Comparison of ENCODE assay signal across 7 mouse cellular contexts in the genomic region with DNA sequence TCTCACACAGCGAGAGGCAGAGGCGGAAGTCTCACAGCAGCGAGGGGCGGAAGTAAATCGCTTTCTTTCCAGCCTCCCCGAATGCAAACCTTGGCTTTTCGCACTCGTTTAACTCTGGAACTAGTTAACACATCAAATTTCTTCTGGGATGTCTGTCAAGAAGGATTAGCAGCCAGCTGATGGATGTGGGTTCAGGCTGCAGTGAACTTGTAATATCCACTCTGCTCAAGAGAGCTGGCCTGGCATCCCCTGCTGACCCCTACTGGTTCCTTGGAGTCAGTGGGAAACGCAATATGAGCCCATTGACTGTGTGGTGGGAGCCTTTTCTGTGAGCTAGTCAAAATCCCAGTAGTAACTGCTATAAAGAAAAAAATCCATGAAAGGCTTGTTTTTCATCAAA.
DNase-seq lines count a peak whose midpoint lies in the region; ATAC-seq lines count a peak whose summit lies in the region.

No protein-coding gene starts in this region.

- WGBS in lung, embryonic 16.5 days, result 17% methylated on average over 9 of the region's 9 CpGs
- 16% methylated on average over 9 of the region's 9 CpGs for WGBS in heart, embryonic 16.5 days
- WGBS in liver, embryonic 16.5 days (ENCODE audit: insufficient replicate concordance), result 19% methylated on average over 9 of the region's 9 CpGs

- intact Hi-C loops in left cerebral cortex, postnatal 25 days (cut with DNase I), result no loop called here

- no peaks in the 10 kb centered on the region for H3K36me3 ChIP-seq in lung, embryonic 16.5 days (ENCODE audit: control insufficient read depth, insufficient read depth, low read length)
- H3K36me3 ChIP-seq in heart, embryonic 16.5 days (ENCODE audit: control insufficient read depth, insufficient read depth), result no peaks in the 10 kb centered on the region
- H3K36me3 ChIP-seq in liver, embryonic 16.5 days (ENCODE audit: control insufficient read depth, insufficient read depth), result no peaks in the 10 kb centered on the region

- peak overlapping the region; percentile 37 for H3K4me3 ChIP-seq in lung, embryonic 16.5 days (ENCODE audit: low read length)
- H3K4me3 ChIP-seq in heart, embryonic 16.5 days (ENCODE audit: low read length), result peak overlapping the region; percentile 37
- no peak overlapping the region for H3K4me3 ChIP-seq in liver, embryonic 16.5 days (ENCODE audit: low read depth, low read length)

- no peaks in the 10 kb centered on the region for H3K4me1 ChIP-seq in lung, embryonic 16.5 days (replicated peaks; ENCODE audit: control insufficient read depth, insufficient read depth, low read length)
- no peaks in the 10 kb centered on the region for H3K4me1 ChIP-seq in heart, embryonic 16.5 days (ENCODE audit: control insufficient read depth, insufficient read depth, low read length)
- H3K4me1 ChIP-seq in liver, embryonic 16.5 days (ENCODE audit: control insufficient read depth, low read depth, low read length), result no peaks in the 10 kb centered on the region

- no peak for DNase-seq in lung, postnatal 25 days (ENCODE audit: low spot score)
- DNase-seq in urinary bladder, postnatal 14 days (ENCODE audit: low spot score), result no peak
- DNase-seq in right cerebral cortex, postnatal 14 days, result no peak
- no peak for DNase-seq in left cerebral cortex, postnatal 25 days (ENCODE audit: low spot score in 2 of 2)

- H3K4me2 ChIP-seq in lung, embryonic 16.5 days (ENCODE audit: low read depth, low read length), result peak overlapping the region; percentile 57
- H3K4me2 ChIP-seq in heart, embryonic 16.5 days (ENCODE audit: low read depth, low read length), result peak overlapping the region; percentile 65
- H3K4me2 ChIP-seq in liver, embryonic 16.5 days (ENCODE audit: low read depth, low read length), result 0 out of 2 replicates have a peak overlapping the region, but pooled peaks have one; percentile 13

- H3K9me3 ChIP-seq in lung, embryonic 16.5 days (ENCODE audit: control insufficient read depth, low read length), result no peaks in the 10 kb centered on the region
- H3K9me3 ChIP-seq in heart, embryonic 16.5 days (replicated peaks; ENCODE audit: control insufficient read depth, low read length), result no peaks in the 10 kb centered on the region
- H3K9me3 ChIP-seq in liver, embryonic 16.5 days (replicated peaks; ENCODE audit: control insufficient read depth, low read length), result no peaks in the 10 kb centered on the region

- ATAC-seq in lung, embryonic 16.5 days (ENCODE audit: low read depth), result peak; percentile 57; the same call in 1 of the 2 replicates
- ATAC-seq in heart, embryonic 16.5 days (replicated peaks; ENCODE audit: extremely low read depth, insufficient read depth, low FRiP score), result no peak
- ATAC-seq in liver, embryonic 16.5 days (ENCODE audit: low read depth), result no peak

- peak overlapping the region; percentile 54 for H3K9ac ChIP-seq in lung, embryonic 16.5 days (ENCODE audit: low read length)
- peak overlapping the region; percentile 45 for H3K9ac ChIP-seq in heart, embryonic 16.5 days (ENCODE audit: low read length)
- H3K9ac ChIP-seq in liver, embryonic 16.5 days (ENCODE audit: low read depth, low read length), result no peak overlapping the region

- H3K27me3 ChIP-seq in lung, embryonic 16.5 days (ENCODE audit: control insufficient read depth, insufficient read depth, low read depth, low read length), result no peaks in the 10 kb centered on the region; the same call in 1 of the 2 replicates
- peaks cover 4% of the 10 kb centered on the region for H3K27me3 ChIP-seq in heart, embryonic 16.5 days (ENCODE audit: control insufficient read depth, insufficient read depth, low read length)
- H3K27me3 ChIP-seq in liver, embryonic 16.5 days (ENCODE audit: control insufficient read depth, insufficient read depth, low read depth, low read length), result no peaks in the 10 kb centered on the region

- H3K27ac ChIP-seq in lung, embryonic 16.5 days (ENCODE audit: low read length), result no peak overlapping the region
- H3K27ac ChIP-seq in heart, embryonic 16.5 days (ENCODE audit: low read length), result no peak overlapping the region
- no peak overlapping the region for H3K27ac ChIP-seq in liver, embryonic 16.5 days (ENCODE audit: low read length)

Comparison
In these comparisons a context has a peak if more than half of its experiments do, and no peak if none do; other contexts are left out.
1. H3K4me2 ChIP-seq: peak in every context shown above with its lines; median percentile 65 in heart, embryonic 16.5 days; 57 in lung, embryonic 16.5 days; 13 in liver, embryonic 16.5 days.